Mouse (Mus musculus) embryonic facial prominence, embryonic 10.5 days (tissue): ENCODE results near the gene Grhpr. TPM values are rescaled to one million over a fixed set of nuclear protein-coding genes. Genes with fewer than 3 reads are reported as not detected.
"Not testable (repeated sequence)": the region's sequence is repeated elsewhere in the genome, so short reads cannot be mapped to it uniquely, and the experiment has no call there.

ENCODE experiments used
- DNase-seq: peaks from one replicate; pipeline ENCODE4 v3.0.0-alpha.2; 2017; ENCODE audit warnings: low spot score
- H3K27ac ChIP-seq: fragments of 300-500 bp; sonication (generic); replicated peaks from 2 replicates; pipeline ENCODE4 v1.5.1; 2016; ENCODE audit warnings: mild to moderate bottlenecking
- H3K27me3 ChIP-seq: fragments of 300-500 bp; sonication (generic); replicated peaks from 2 replicates; pipeline ENCODE4 v1.6.1; 2016; ENCODE audit warnings: low read depth, mild to moderate bottlenecking; ENCODE audit not compliant: poor library complexity, severe bottlenecking
- H3K36me3 ChIP-seq: fragments of 300-500 bp; sonication (generic); replicated peaks from 2 replicates; pipeline ENCODE4 v1.6.1; 2016; ENCODE audit warnings: mild to moderate bottlenecking, moderate library complexity
- H3K4me1 ChIP-seq: fragments of 300-500 bp; sonication (generic); 2 replicates; pipeline ENCODE4 v1.6.1; 2016
- H3K4me3 ChIP-seq: fragments of 300-500 bp; sonication (generic); 2 replicates; pipeline ENCODE4 v1.5.1; 2016; ENCODE audit warnings: mild to moderate bottlenecking, moderate library complexity
- H3K9me3 ChIP-seq: fragments of 300-500 bp; sonication (generic); 2 replicates; pipeline ENCODE4 v1.6.1; 2016; ENCODE audit warnings: mild to moderate bottlenecking
- WGBS: fragments of 180-500 bp; shearing (Covaris S2); methylation state at CpG from one replicate; pipeline ENCODE4 v1.1.7; 2016; 5-methylcytosine and 5-hydroxymethylcytosine counted together
- polyA plus RNA-seq: library from polyadenylated mRNA; unstranded; fragments of >200 nt; fragmentation: Nextera tagmentation; extraction: Ambion mirVana; gene quantifications from 2 replicates; pipeline ENCODE4 v1.2.1, GENCODE M21; 2016

Gene Grhpr
- polyA plus RNA-seq, 1 experiment from 2014 or later = 57.8 TPM

DNA sequence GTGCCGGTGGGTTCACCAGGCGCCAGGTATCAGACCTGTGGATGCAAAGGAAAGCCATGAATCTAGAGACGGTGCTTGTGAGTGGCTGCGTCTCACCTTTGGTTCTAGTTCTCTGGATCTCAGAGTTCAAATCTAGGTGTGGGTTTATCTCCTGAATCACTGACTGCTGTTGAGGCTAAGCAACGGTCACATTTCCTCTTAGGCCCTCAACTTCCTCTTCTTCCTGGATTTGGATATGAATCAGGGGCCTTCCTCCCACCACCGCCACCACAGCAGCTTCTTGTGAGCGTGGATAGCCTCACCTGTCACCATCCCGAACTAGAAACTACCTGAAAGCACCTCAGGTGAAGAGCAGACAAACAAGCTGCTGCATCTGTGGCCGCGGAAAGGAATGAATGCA, 54.9 kb downstream of the Grhpr start:
- Histone ChIP-seq H3K27ac (no peak overlapping the region), H3K9me3 (no peaks in the 10 kb centered on the region), H3K4me3 (no peak overlapping the region), H3K4me1 (no peaks in the 10 kb centered on the region), H3K27me3 (no peaks in the 10 kb centered on the region), H3K36me3 (peaks cover 83% of the 10 kb centered on the region)
- WGBS = 94% methylated on average over 10 of the region's 10 CpGs
- DNase-seq = no peak

DNA sequence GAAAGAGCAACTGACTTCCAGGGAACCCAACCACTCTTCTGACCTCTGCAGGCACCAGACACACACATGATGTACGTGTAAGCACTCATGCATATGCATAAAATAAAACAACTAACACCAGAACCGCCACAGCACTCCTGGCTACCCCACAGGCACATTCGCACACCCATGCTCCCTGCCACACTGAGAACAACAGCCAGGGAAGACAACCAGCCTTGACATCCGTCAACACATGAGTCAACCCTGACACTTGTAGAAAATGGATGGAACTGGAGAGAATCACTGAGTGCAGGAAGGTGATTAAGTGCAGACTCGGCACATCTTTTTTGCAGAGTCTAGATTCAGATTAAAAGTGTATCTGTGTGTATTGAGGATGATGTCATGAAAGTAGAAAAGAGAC, 55.4 kb downstream of the Grhpr start:
- H3K4me3 ChIP-seq = no peak overlapping the region
- H3K27me3 ChIP-seq = no peaks in the 10 kb centered on the region
- 91% methylated on average over 5 of the region's 5 CpGs for WGBS
- no peak for DNase-seq
- no peaks in the 10 kb centered on the region for H3K4me1 ChIP-seq
- H3K9me3 ChIP-seq = no peaks in the 10 kb centered on the region
- H3K36me3 ChIP-seq = peaks cover 83% of the 10 kb centered on the region
- no peak overlapping the region for H3K27ac ChIP-seq

DNA sequence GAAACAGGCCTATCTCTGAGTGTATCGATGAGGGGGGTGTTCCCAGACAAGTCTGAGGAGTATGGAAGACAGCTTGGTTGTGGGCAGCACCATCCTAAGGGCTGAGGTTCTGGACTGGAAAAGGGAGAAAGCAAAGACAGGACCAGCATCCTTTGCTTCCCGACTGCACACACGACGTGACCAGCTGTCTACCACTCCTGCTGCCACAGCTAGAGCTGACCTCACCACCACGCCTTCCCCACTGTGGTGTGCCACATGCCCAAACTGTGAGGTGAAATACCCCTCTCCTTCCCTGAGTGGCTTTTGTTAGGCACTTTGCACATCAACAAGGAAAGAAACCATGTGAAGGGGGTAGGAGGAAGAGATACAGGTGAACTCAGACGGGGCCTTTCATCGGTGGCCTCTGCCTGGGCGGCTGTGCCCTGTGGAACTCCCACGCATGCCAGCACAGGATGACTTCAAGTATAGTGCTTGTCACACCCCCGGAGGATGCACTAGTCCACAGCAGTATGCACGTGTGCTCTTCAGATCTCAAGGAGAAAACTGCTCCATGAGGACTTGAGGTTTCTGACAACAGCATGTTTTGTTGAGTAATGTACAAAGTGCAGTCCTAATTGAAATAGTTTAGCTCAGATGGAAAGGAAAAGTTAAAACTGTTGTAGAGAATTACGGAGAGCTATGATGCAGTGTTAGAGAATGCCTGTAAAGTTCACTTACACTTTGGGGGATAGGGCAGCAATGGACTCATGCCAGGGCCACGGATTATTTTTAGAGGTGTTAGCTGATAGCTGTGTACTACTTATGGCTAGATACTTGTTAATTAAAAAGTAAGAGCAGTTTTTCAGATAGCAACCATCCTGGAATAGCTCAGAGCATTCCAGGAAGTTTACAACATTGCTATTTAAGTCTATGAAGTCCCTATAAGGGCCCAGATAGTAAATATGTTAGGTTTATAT, 56.5 kb downstream of the Grhpr start:
- 89% methylated on average over 13 of the region's 13 CpGs for WGBS
- DNase-seq = no peak
- Histone ChIP-seq H3K4me1 (no peaks in the 10 kb centered on the region), H3K27ac (no peak overlapping the region), H3K27me3 (no peaks in the 10 kb centered on the region), H3K4me3 (no peak overlapping the region), H3K9me3 (no peaks in the 10 kb centered on the region), H3K36me3 (peaks cover 81% of the 10 kb centered on the region)

DNA sequence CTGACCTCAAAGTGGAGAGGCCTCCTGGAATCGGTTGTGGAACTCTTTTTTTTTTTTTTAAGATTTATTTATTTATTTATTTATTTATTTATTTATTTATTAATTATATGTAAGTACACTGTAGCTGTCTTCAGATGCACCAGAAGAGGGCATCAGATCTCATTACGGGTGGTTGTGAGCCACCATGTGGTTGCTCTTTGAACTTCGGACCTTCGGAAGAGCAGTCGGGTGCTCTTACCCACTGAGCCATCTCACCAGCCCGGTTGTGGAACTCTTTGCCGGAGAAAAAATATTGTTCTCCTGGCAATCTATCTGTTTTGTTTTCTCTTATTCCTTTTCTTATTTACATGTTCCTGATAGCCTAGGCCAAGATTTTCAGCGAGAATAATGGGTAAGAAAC, 57.7 kb downstream of the Grhpr start:
- not testable (repeated sequence) for H3K27ac ChIP-seq, DNase-seq, H3K4me1 ChIP-seq, H3K9me3 ChIP-seq, H3K27me3 ChIP-seq, H3K4me3 ChIP-seq
- peaks cover 81% of the 10 kb centered on the region for H3K36me3 ChIP-seq
- 63% methylated on average over 8 of the region's 8 CpGs for WGBS

DNA sequence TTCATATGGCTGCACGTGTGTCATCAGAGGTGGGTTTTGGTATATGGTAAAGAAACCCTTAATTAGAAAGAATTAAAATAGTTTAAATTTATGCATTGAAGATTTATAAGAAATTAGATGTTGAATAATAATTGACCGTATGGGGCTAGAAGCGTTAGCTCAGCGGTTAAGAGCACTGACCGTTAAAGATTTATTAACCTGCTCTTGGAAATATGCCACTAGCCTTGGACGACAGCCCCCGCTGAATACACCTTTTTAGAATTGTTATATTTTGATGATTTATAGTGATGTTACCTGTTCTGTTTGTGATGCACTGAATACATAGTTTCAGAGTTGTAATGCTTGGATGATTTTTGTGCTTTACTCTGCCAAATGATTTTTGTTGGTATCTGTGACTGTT, 58.4 kb downstream of the Grhpr start:
- H3K36me3 ChIP-seq = peaks cover 81% of the 10 kb centered on the region
- 95% methylated on average over 7 of the region's 7 CpGs for WGBS

More for the DNA sequence above, 58.4 kb downstream of the Grhpr start:
- DNase-seq, H3K27ac ChIP-seq, H3K27me3 ChIP-seq, H3K9me3 ChIP-seq, H3K4me1 ChIP-seq, H3K4me3 ChIP-seq: not testable (repeated sequence)

Other genes starting within 250 kb of the Grhpr start
- 20.0 and 22.2 TPM in 2 replicates for gene Zcchc7, start 225.5 kb upstream of the Grhpr start, polyA plus RNA-seq
- gene Zbtb5, start 31.0 kb downstream of the Grhpr start, polyA plus RNA-seq = 37.8 and 40.0 TPM in 2 replicates
- gene Polr1e, start 37.2 kb downstream of the Grhpr start, polyA plus RNA-seq = 59.8 and 72.3 TPM in 2 replicates
- gene Fbxo10, start 103.2 kb downstream of the Grhpr start, polyA plus RNA-seq = 16.4 and 16.9 TPM in 2 replicates
- gene Tomm5, start 126.7 kb downstream of the Grhpr start, polyA plus RNA-seq = 227 and 234 TPM in 2 replicates
- gene Frmpd1, start 203.5 kb downstream of the Grhpr start, polyA plus RNA-seq = 1.9 and 2.0 TPM in 2 replicates